Mouse (Mus musculus): ENCODE results near the gene Dnaja1. TPM values are rescaled to one million over a fixed set of nuclear protein-coding genes. Genes with fewer than 3 reads are reported as not detected.

Gene Dnaja1
- polyA plus RNA-seq, 1 experiment from 2014 or later: 686 TPM

DNA sequence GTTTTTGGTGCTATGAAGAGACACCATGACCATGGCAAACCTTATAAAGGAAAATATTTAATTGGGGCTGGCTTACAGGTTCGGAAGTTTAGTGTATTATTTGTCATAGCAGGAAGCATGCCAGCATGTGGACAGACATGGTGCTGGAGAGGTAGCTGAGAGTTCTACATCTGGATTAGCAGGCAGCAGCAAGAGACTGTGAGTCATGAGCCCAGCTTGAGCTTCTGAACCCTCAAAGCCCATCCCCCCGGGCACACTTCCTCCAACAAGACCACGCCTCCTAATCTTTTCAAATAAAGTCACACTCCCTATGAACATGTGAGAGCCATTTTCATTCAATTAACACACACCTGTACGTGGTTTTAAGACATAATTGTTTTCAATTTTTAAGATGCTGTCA, 54.5 kb downstream of the Dnaja1 start:
- Histone ChIP-seq H3K27ac (ENCODE audit: low read length) (no peak overlapping the region), H3K36me3 (ENCODE audit: control insufficient read depth, insufficient read depth) (no peaks in the 10 kb centered on the region), H3K4me3 (replicated peaks; ENCODE audit: low read length) (no peak overlapping the region), H3K4me2 (ENCODE audit: low read length) (no peak overlapping the region), H3K4me1 (replicated peaks; ENCODE audit: control insufficient read depth, insufficient read depth, low read length) (peaks cover 3% of the 10 kb centered on the region; the same call in 1 of the 2 replicates), H3K27me3 (replicated peaks; ENCODE audit: control insufficient read depth, insufficient read depth, low read length) (no peaks in the 10 kb centered on the region), H3K9me3 (ENCODE audit: control insufficient read depth, low read length) (no peaks in the 10 kb centered on the region), H3K9ac (replicated peaks; ENCODE audit: low read depth, low read length) (no peak overlapping the region)
- WGBS: 77% methylated on average over 4 of the region's 4 CpGs
- no peak for ATAC-seq

DNA sequence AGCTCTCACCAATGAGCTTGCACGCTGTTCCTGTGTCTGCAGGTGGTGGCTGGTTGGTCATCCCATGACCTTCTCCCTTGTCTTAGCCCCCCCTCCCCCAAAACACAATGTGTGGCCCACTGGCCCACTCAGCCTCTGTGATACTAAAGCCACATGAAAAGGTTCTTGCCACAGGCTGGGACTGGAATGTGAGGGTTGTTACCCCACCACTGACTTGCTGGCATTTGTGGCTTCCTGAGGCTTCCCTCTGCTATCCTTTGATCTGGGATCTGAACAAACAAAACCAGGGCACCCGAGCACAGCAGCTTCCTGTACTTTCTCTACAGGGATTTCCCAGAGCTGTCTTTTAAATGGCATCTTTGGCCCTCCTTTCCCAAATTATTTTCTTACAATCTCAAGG, 55.2 kb downstream of the Dnaja1 start:
- Histone ChIP-seq H3K36me3 (ENCODE audit: control insufficient read depth, insufficient read depth) (no peaks in the 10 kb centered on the region), H3K9ac (replicated peaks; ENCODE audit: low read depth, low read length) (no peak overlapping the region), H3K4me2 (ENCODE audit: low read length) (no peak overlapping the region), H3K9me3 (ENCODE audit: control insufficient read depth, low read length) (no peaks in the 10 kb centered on the region), H3K27ac (ENCODE audit: low read length) (no peak overlapping the region), H3K4me3 (replicated peaks; ENCODE audit: low read length) (no peak overlapping the region), H3K4me1 (replicated peaks; ENCODE audit: control insufficient read depth, insufficient read depth, low read length) (peaks cover 3% of the 10 kb centered on the region; the same call in 1 of the 2 replicates), H3K27me3 (replicated peaks; ENCODE audit: control insufficient read depth, insufficient read depth, low read length) (no peaks in the 10 kb centered on the region)
- ATAC-seq: no peak
- WGBS: 45% methylated on average over 2 of the region's 2 CpGs

DNA sequence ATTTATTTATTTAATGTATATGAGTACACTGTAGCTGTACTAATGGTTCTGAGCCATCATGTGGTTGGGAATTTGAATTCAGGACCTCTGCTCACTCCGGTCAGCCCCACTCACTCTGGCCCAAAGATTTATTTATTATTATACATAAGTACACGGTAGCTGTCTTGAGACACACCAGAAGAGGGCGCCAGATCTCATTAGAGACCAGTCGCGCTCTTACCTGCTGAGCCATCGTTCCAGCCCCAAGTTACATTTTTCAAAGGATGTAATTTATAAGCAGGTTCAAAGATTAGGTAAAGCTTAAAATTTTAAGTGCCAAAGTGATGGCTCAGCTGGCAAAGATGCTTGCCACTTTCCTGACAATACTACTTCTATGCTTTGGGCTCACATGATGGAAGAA, 56.7 kb downstream of the Dnaja1 start:
- H3K9me3 ChIP-seq (ENCODE audit: control insufficient read depth, low read length): no peaks in the 10 kb centered on the region
- no peaks in the 10 kb centered on the region for H3K27me3 ChIP-seq (replicated peaks; ENCODE audit: control insufficient read depth, insufficient read depth, low read length)
- no peaks in the 10 kb centered on the region for H3K4me1 ChIP-seq (replicated peaks; ENCODE audit: control insufficient read depth, insufficient read depth, low read length)
- no peaks in the 10 kb centered on the region for H3K36me3 ChIP-seq (ENCODE audit: control insufficient read depth, insufficient read depth)
- H3K4me3 ChIP-seq (replicated peaks; ENCODE audit: low read length): no peak overlapping the region
- no peak overlapping the region for H3K9ac ChIP-seq (replicated peaks; ENCODE audit: low read depth, low read length)
- 85% methylated on average over 6 of the region's 6 CpGs for WGBS
- H3K4me2 ChIP-seq (ENCODE audit: low read length): no peak overlapping the region
- H3K27ac ChIP-seq (ENCODE audit: low read length): no peak overlapping the region
- no peak for ATAC-seq

DNA sequence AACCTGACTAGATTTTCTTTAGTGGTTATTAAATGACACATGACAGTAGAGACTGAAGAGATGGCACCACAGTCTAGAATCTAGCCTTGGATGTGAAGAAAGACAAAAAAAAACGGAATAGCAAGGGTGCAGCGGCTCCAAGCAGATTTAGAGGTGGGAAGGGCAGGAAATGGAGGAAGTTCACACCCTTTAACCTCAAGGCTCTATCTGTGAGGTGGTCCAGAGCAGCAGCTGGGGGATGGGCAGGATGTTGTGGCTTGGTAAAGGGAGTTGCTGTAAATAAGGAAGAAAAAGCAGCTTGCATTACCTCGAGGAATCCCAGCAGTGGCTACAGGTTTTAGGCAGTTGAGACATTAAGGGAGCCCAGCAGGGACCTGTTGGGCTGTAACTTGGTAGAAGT, 59.2 kb downstream of the Dnaja1 start:
- H3K27me3 ChIP-seq (replicated peaks; ENCODE audit: control insufficient read depth, insufficient read depth, low read length): no peaks in the 10 kb centered on the region
- ATAC-seq: no peak
- H3K9me3 ChIP-seq (ENCODE audit: control insufficient read depth, low read length): no peaks in the 10 kb centered on the region
- H3K4me3 ChIP-seq (replicated peaks; ENCODE audit: low read length): no peak overlapping the region
- H3K4me2 ChIP-seq (ENCODE audit: low read length): no peak overlapping the region
- no peak overlapping the region for H3K27ac ChIP-seq (ENCODE audit: low read length)
- no peaks in the 10 kb centered on the region for H3K4me1 ChIP-seq (replicated peaks; ENCODE audit: control insufficient read depth, insufficient read depth, low read length)
- 50% methylated on average over 3 of the region's 3 CpGs for WGBS
- no peaks in the 10 kb centered on the region for H3K36me3 ChIP-seq (ENCODE audit: control insufficient read depth, insufficient read depth)
- no peak overlapping the region for H3K9ac ChIP-seq (replicated peaks; ENCODE audit: low read depth, low read length)

DNA sequence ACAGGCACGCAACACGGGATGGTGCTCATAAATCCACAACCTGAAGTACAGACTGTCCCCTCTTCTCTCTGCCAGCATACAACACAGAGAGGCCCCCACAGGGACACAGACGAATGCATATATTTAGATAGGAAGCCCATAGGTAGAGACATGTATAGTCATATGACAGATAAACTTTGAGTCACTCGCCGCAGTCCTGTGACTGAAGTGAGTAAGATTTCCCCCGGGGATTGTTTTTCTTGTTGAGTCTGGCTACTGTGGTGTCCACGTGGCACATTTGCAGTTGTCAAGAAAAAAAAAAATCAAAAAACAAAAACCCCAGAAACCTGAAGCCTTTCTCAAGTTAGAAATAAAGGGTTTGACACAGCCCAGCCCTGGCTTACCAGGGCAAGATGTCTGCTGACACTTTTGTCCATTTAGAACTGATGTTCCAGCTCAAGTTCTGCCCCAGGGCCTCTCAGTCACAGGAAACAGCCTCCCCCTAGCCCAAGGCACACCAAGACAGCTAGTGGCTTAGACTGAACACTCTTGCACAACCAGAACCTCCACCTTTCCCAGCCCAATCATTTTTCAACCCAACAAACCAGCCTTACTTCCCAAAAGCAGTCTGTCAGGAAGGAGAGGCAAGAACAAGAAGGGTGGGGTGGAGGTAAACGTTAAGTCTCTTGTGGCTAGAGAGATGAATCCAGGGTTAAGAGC, 60.0 kb downstream of the Dnaja1 start:
- Histone ChIP-seq H3K27ac (ENCODE audit: low read length) (no peak overlapping the region), H3K4me2 (ENCODE audit: low read length) (no peak overlapping the region), H3K4me1 (replicated peaks; ENCODE audit: control insufficient read depth, insufficient read depth, low read length) (no peaks in the 10 kb centered on the region), H3K27me3 (replicated peaks; ENCODE audit: control insufficient read depth, insufficient read depth, low read length) (no peaks in the 10 kb centered on the region), H3K4me3 (replicated peaks; ENCODE audit: low read length) (no peak overlapping the region), H3K36me3 (ENCODE audit: control insufficient read depth, insufficient read depth) (no peaks in the 10 kb centered on the region), H3K9me3 (ENCODE audit: control insufficient read depth, low read length) (no peaks in the 10 kb centered on the region), H3K9ac (replicated peaks; ENCODE audit: low read depth, low read length) (no peak overlapping the region)
- WGBS: 79% methylated on average over 8 of the region's 8 CpGs
- ATAC-seq: no peak

DNA sequence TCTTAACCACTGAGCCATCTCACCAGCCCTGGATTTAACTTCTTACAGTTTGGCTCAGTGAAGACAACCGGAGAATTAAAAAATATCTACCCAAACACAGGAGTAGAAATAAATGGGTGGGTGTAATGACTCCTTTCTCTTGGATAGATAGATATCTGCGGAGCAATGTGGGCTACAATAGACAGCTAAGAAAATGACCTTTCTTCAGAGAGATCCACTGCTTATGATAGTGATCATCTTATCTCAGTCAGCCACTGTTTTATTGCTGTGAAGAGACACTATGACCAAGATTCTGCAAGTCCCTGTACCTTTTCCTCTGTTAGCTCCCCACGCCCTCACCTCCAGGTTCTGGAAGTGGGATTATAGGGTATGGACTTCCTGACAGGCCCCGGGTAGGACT, 61.1 kb downstream of the Dnaja1 start:
- H3K27ac ChIP-seq (ENCODE audit: low read length): no peak overlapping the region
- no peak overlapping the region for H3K9ac ChIP-seq (replicated peaks; ENCODE audit: low read depth, low read length)
- no peak overlapping the region for H3K4me3 ChIP-seq (replicated peaks; ENCODE audit: low read length)
- H3K36me3 ChIP-seq (ENCODE audit: control insufficient read depth, insufficient read depth): no peaks in the 10 kb centered on the region
- no peaks in the 10 kb centered on the region for H3K4me1 ChIP-seq (replicated peaks; ENCODE audit: control insufficient read depth, insufficient read depth, low read length)
- WGBS: 92% methylated on average over 4 of the region's 4 CpGs
- ATAC-seq: no peak
- H3K9me3 ChIP-seq (ENCODE audit: control insufficient read depth, low read length): no peaks in the 10 kb centered on the region
- H3K27me3 ChIP-seq (replicated peaks; ENCODE audit: control insufficient read depth, insufficient read depth, low read length): no peaks in the 10 kb centered on the region
- H3K4me2 ChIP-seq (ENCODE audit: low read length): no peak overlapping the region

DNA sequence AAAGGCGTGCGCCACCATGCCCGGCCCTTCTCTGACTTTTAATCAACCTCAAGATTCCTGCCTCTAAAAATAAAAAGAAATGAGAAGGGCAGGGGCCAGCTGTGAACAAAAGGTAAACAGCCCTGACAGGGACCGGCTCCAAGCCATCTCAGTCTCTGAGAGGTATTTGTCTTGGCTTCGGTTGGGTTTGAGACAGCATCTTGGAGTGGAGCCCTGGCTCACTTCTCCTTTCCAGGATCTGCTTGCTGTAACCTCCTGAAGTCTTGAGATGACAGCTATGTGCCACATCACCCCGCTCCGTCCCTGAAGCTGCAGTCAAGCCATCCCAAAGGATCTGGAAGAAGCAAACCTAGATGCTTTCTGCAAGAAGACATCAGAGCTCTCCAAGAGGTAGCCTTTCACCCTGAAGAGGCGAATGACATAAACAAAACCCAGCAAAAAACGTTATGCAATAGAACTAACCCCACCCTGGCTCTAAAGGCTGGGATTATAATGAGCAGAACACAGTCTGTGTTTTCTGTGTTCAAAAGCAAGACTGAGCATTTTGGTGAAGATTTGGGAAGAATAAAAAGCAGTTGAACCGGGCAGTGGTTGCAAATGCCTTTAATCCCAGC, 62.7 kb downstream of the Dnaja1 start:
- Histone ChIP-seq H3K4me2 (ENCODE audit: low read length) (no peak overlapping the region), H3K9ac (replicated peaks; ENCODE audit: low read depth, low read length) (no peak overlapping the region), H3K27me3 (replicated peaks; ENCODE audit: control insufficient read depth, insufficient read depth, low read length) (no peaks in the 10 kb centered on the region), H3K4me1 (replicated peaks; ENCODE audit: control insufficient read depth, insufficient read depth, low read length) (no peaks in the 10 kb centered on the region), H3K4me3 (replicated peaks; ENCODE audit: low read length) (no peak overlapping the region), H3K27ac (ENCODE audit: low read length) (no peak overlapping the region), H3K9me3 (ENCODE audit: control insufficient read depth, low read length) (no peaks in the 10 kb centered on the region), H3K36me3 (ENCODE audit: control insufficient read depth, insufficient read depth) (no peaks in the 10 kb centered on the region)
- ATAC-seq: no peak
- WGBS: 82% methylated on average over 10 of the region's 10 CpGs

DNA sequence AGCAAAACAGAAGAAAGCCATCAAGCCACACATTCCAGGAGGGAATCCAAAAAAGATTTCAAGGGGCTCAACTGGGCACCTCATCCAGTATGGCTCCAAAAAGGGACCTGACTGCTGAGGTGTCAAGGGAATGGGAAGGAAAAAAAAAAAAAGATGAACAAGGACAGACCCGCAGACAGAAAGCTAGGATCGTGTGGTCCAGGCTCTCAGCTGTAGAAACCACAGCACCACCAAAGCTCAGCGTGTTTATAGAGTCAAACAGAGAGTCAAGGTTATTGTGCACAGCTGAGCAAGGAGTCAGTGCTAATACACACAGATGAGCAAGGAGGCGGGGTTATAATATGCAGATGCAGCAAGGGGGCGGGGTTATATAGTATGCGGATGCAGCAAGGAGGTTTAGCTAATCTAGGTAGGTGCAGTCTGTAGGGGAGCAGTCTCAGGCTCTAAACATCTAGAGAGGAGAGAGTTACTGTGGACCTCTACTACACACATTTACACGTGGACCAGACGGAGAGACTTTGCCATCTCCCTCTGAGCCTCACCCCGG, 63.7 kb downstream of the Dnaja1 start:
- Histone ChIP-seq H3K27me3 (replicated peaks; ENCODE audit: control insufficient read depth, insufficient read depth, low read length) (no peaks in the 10 kb centered on the region), H3K27ac (ENCODE audit: low read length) (no peak overlapping the region), H3K36me3 (ENCODE audit: control insufficient read depth, insufficient read depth) (no peaks in the 10 kb centered on the region), H3K9ac (replicated peaks; ENCODE audit: low read depth, low read length) (no peak overlapping the region), H3K4me1 (replicated peaks; ENCODE audit: control insufficient read depth, insufficient read depth, low read length) (no peaks in the 10 kb centered on the region), H3K4me3 (replicated peaks; ENCODE audit: low read length) (no peak overlapping the region), H3K9me3 (ENCODE audit: control insufficient read depth, low read length) (no peaks in the 10 kb centered on the region), H3K4me2 (ENCODE audit: low read length) (no peak overlapping the region)
- ATAC-seq: no peak
- 80% methylated on average over 9 of the region's 9 CpGs for WGBS

DNA sequence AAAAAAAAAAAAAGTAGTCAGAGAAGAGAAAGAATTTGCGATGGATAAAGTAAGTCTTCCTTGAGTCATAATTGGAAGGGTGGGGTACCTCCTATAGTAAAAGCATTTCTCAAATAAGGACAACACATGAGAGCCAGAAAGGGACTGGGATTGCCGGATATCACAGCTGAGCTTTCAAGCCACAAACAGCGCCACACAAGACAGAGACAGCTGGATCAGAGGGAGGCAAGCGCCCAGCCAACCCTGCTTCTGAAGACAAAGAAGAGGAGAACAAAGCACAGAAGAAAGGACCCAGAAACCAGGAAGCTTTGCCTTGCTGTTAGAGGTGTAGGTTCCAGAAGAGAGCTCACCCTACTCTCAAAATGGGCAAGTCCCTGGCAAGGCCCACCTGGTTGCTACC, 64.6 kb downstream of the Dnaja1 start:
- no peak for ATAC-seq
- no peaks in the 10 kb centered on the region for H3K36me3 ChIP-seq (ENCODE audit: control insufficient read depth, insufficient read depth)
- H3K27me3 ChIP-seq (replicated peaks; ENCODE audit: control insufficient read depth, insufficient read depth, low read length): no peaks in the 10 kb centered on the region
- H3K4me2 ChIP-seq (ENCODE audit: low read length): no peak overlapping the region
- WGBS: 67% methylated on average over 4 of the region's 4 CpGs
- H3K27ac ChIP-seq (ENCODE audit: low read length): no peak overlapping the region
- H3K9ac ChIP-seq (replicated peaks; ENCODE audit: low read depth, low read length): no peak overlapping the region
- H3K9me3 ChIP-seq (ENCODE audit: control insufficient read depth, low read length): no peaks in the 10 kb centered on the region
- H3K4me1 ChIP-seq (replicated peaks; ENCODE audit: control insufficient read depth, insufficient read depth, low read length): no peaks in the 10 kb centered on the region
- no peak overlapping the region for H3K4me3 ChIP-seq (replicated peaks; ENCODE audit: low read length)

Measured in forebrain, embryonic 16.5 days (tissue).